Mouse (Mus musculus): Measurements from ENCODE around the gene Gm20931.
"Not testable (repeated sequence)": the region's sequence is repeated elsewhere in the genome, so short reads cannot be mapped to it uniquely, and the experiment has no call there.

The Gm20931 gene

GRCm38 (mm10) chrY:55213420-55213819, at the start of gene Gm20931:
TSS of gene Gm20931 (plus strand) at chrY:55213720.
- not testable (repeated sequence) for DNase-seq

All from right cerebral cortex, postnatal 25 days (tissue).